Mouse (Mus musculus): Measurements from ENCODE around the gene Chn1.

Gene Chn1

GRCm38 (mm10) chr2:73774786-73775682 is at the start of gene Chn1:
TSS of gene Chn1 (minus strand) at chr2:73775346.
- under 1% methylated on average over 117 of the region's 131 CpGs for WGBS

- WGBS = 58% methylated on average over 4 of the region's 4 CpGs
Observed at GRCm38 (mm10) chr2:73818742-73819141, 43.6 kb upstream of the Chn1 start.

- WGBS = 62% methylated on average over 8 of the region's 8 CpGs
Observed at GRCm38 (mm10) chr2:73807609-73808008, 32.5 kb upstream of the Chn1 start.

GRCm38 (mm10) chr2:73800127-73800526 is 25.0 kb upstream of the Chn1 start:
- WGBS = 92% methylated on average over 9 of the region's 9 CpGs

- 85% methylated on average over 5 of the region's 5 CpGs for WGBS
Observed at GRCm38 (mm10) chr2:73798786-73799185, 23.6 kb upstream of the Chn1 start.

- 50% methylated on average over 4 of the region's 4 CpGs for whole genome bisulfite sequencing
Observed at GRCm38 (mm10) chr2:73798136-73798535, 23.0 kb upstream of the Chn1 start.

- WGBS = 73% methylated on average over 19 of the region's 19 CpGs
Observed at GRCm38 (mm10) chr2:73791846-73792630, 16.9 kb upstream of the Chn1 start.

GRCm38 (mm10) chr2:73790332-73790731 is 15.2 kb upstream of the Chn1 start:
- whole genome bisulfite sequencing = 51% methylated on average over 2 of the region's 2 CpGs

GRCm38 (mm10) chr2:73788395-73788794 is 13.2 kb upstream of the Chn1 start:
- WGBS = 75% methylated on average over 6 of the region's 6 CpGs

GRCm38 (mm10) chr2:73782371-73782905 is 7.3 kb upstream of the Chn1 start:
- 45% methylated on average over 9 of the region's 9 CpGs for WGBS

GRCm38 (mm10) chr2:73780321-73781010 is 5.3 kb upstream of the Chn1 start:
- WGBS = 66% methylated on average over 14 of the region's 14 CpGs

- WGBS = 33% methylated on average over 7 of the region's 7 CpGs
Observed at GRCm38 (mm10) chr2:73779796-73780195, 4.7 kb upstream of the Chn1 start.

- 51% methylated on average over 4 of the region's 4 CpGs for WGBS
Observed at GRCm38 (mm10) chr2:73779016-73779595, 4.0 kb upstream of the Chn1 start.

- WGBS = 69% methylated on average over 4 of the region's 4 CpGs
Observed at GRCm38 (mm10) chr2:73776936-73777335, 1.8 kb upstream of the Chn1 start.

- WGBS = 1% methylated on average over 22 of the region's 22 CpGs
Observed at GRCm38 (mm10) chr2:73775683-73776310, 651 bp upstream of the Chn1 start.

- 33% methylated on average over 1 of the region's 1 CpGs for WGBS
Observed at GRCm38 (mm10) chr2:73772945-73773344, 2.2 kb downstream of the Chn1 start.

- WGBS = 83% methylated on average over 4 of the region's 4 CpGs
Observed at GRCm38 (mm10) chr2:73768669-73769068, 6.5 kb downstream of the Chn1 start.

GRCm38 (mm10) chr2:73763541-73763940 is 11.6 kb downstream of the Chn1 start:
- WGBS = 62% methylated on average over 3 of the region's 3 CpGs

GRCm38 (mm10) chr2:73759899-73760298 is 15.2 kb downstream of the Chn1 start:
- WGBS = 85% methylated on average over 7 of the region's 7 CpGs

GRCm38 (mm10) chr2:73759027-73759426 is 16.1 kb downstream of the Chn1 start:
- whole genome bisulfite sequencing = 86% methylated on average over 5 of the region's 5 CpGs

- 50% methylated on average over 1 of the region's 1 CpGs for WGBS
Observed at GRCm38 (mm10) chr2:73747297-73747696, 27.8 kb downstream of the Chn1 start.
